ENCODE assay signal across 8 mouse cellular contexts in the genomic region with DNA sequence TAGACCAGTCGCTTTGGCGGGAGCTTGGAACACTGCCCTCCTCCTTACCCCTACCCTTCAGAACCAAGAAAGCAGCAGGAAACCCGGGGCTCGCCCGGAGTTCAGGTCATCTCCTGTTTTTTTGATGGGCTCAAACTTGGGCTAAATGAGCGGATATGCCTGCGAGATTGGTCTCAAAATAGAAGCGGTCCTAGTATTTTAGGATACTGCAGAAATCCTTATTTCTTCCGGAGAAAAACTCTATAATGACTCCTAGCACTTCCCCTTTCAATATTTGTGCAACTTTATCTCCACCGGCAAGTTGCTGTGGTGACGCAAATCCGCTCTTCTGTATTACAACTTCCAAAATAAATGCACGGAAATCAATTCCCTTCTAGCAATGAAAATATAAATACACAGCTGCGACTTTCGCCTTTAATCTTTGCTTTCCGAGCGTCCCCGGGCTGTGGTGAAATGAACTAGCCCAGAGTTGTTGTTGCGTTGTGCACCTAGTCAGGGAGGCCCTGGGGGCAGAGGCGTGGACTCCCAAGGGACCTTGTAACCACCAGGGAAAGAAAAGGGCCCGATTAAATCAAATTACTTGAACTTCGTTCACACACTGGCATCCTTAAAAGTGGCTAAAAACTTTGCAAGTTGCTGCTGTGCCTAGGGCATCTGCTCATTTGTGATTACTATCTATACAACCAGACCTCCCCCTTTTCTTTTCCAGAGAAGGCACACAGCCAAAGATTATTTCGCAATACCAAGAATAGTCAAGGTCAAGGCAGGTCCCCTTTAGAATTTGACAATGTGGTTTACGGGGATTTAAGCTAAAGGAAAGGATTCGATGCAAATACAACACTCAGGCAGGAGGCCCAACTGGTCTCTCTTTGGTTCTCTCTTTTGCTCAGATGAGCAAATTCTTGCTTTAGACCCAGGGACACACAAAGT. TPM values are rescaled to one million over a fixed set of nuclear protein-coding genes. Genes with fewer than 3 reads are reported as not detected.
DNase-seq lines count a peak whose midpoint lies in the region; ATAC-seq lines count a peak whose summit lies in the region.
"Had no signal": no experiment of that assay in that cellular context is flagged by ENCODE, and none has a peak within 500 bp of the region (broad histone marks: within the 10 kb centered on the region; RNA-seq: fewer than 3 reads in every experiment).

No protein-coding gene starts in this region.

- no peak overlapping the region for H3K9ac ChIP-seq in lung, embryonic 15.5 days
- H3K9ac ChIP-seq: neural tube, embryonic 13.5 days had no signal

- H3K27ac ChIP-seq in lung, embryonic 15.5 days = peak overlapping the region; percentile 47
- H3K27ac ChIP-seq in forebrain, embryonic 10.5 days = no peak overlapping the region
- H3K27ac ChIP-seq: neural tube, embryonic 13.5 days had no signal

- ATAC-seq in lung, embryonic 15.5 days (ENCODE audit: borderline replicate concordance, extremely low read depth, low FRiP score, low TSS enrichment) = no peak
- no peak for ATAC-seq in erythroid progenitor cell, adult 5-6 weeks (replicated peaks; ENCODE audit: low FRiP score, poor library complexity, severe bottlenecking)

- WGBS in lung, embryonic 15.5 days = 28% methylated on average over 25 of the region's 25 CpGs
- 2% methylated on average over 25 of the region's 25 CpGs for WGBS in forebrain, embryonic 10.5 days

- H3K4me1 ChIP-seq in lung, embryonic 15.5 days = peaks cover 29% of the 10 kb centered on the region
- peaks cover 18% of the 10 kb centered on the region for H3K4me1 ChIP-seq in forebrain, embryonic 10.5 days

- DNase-seq in B cell, adult 2 months = peak; percentile 67 to 69
- DNase-seq in NIH3T3 (ENCODE audit: low read depth) = peak; percentile 36
- DNase-seq in heart, postnatal 4 days = peak; percentile 47
- DNase-seq in frontal cortex, postnatal 10 days (ENCODE audit: low spot score in 2 of 2) = no peak
- no peak for DNase-seq in forebrain, embryonic 10.5 days (ENCODE audit: extremely low spot score, low spot score)

- no peak overlapping the region for H3K4me3 ChIP-seq in lung, embryonic 15.5 days
- no peak overlapping the region for H3K4me3 ChIP-seq in forebrain, embryonic 10.5 days
- H3K4me3 ChIP-seq: neural tube, embryonic 13.5 days had no signal

- no peaks in the 10 kb centered on the region for H3K36me3 ChIP-seq in lung, embryonic 15.5 days
- H3K36me3 ChIP-seq in forebrain, embryonic 10.5 days (replicated peaks) = no peaks in the 10 kb centered on the region
- H3K36me3 ChIP-seq: neural tube, embryonic 13.5 days had no signal

- no peaks in the 10 kb centered on the region for H3K9me3 ChIP-seq in lung, embryonic 15.5 days
- no peaks in the 10 kb centered on the region for H3K9me3 ChIP-seq in forebrain, embryonic 10.5 days
- H3K9me3 ChIP-seq: neural tube, embryonic 13.5 days had no signal

- H3K4me2 ChIP-seq in lung, embryonic 15.5 days = no peak overlapping the region

- H3K27me3 ChIP-seq in lung, embryonic 15.5 days = peaks cover 67% of the 10 kb centered on the region
- H3K27me3 ChIP-seq in forebrain, embryonic 10.5 days (ENCODE audit: poor library complexity, severe bottlenecking) = peaks cover 99% of the 10 kb centered on the region

RNA-seq across cellular contexts. Expression of gene Hlx, which starts 2.8 kb away (rescaled TPM):
- total RNA-seq in heart, postnatal 4 days (2021) = 10 to 100 TPM; 13.7 to 20.6 TPM
- 32.5 and 34.1 TPM in 2 replicates for polyA plus RNA-seq in lung, embryonic 15.5 days (2015; fragmentation: Nextera tagmentation; extraction: Ambion mirVana)
- 3.2 and 3.3 TPM in 2 replicates for polyA plus RNA-seq in forebrain, embryonic 10.5 days (2016; fragmentation: Nextera tagmentation; extraction: Ambion mirVana)
- total RNA-seq in erythroid progenitor cell, adult 5-6 weeks (2015; ENCODE audit: low replicate concordance) = 3.8 and 6.1 TPM in 2 replicates
- 1.9 and 7.3 TPM in 2 replicates for total RNA-seq in erythroid progenitor cell, adult 5-6 weeks (2017; ENCODE audit: low replicate concordance)

Comparison
In these comparisons a context has a peak if more than half of its experiments do, and no peak if none do; other contexts are left out.
1. DNase-seq: peak in B cell, adult 2 months (2 of 2), NIH3T3 (single experiment) and heart, postnatal 4 days (single experiment); none in frontal cortex, postnatal 10 days (0 of 2) and forebrain, embryonic 10.5 days (single experiment).